9 mouse cellular contexts compared by ENCODE assay signal in the genomic region with DNA sequence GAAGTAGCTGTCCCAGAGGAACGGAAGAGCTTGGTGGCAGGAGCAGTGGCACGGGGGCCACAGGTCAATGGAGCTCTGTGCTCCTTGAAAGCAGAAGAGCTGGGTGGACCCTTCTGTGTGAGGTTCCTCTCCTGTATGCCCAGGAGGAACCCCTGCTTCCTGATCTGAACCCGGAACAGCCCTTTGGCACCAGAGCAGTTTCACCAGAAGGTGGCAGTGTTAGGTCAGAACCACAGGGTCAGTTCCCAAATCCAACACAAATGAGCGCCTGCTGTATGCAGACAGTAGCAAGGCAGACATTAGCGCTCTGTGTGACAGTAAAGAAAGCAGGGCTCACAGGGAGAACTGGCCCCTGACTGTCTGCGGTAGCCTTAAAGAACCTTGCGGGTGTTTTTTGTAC. TPM values are rescaled to one million over a fixed set of nuclear protein-coding genes. Genes with fewer than 3 reads are reported as not detected.
DNase-seq lines count a peak whose midpoint lies in the region; ATAC-seq and TF ChIP-seq lines count a peak whose summit lies in the region.
"Had no signal": no experiment of that assay in that cellular context is flagged by ENCODE, and none has a peak within 500 bp of the region (broad histone marks: within the 10 kb centered on the region; RNA-seq: fewer than 3 reads in every experiment).

No protein-coding gene starts in this region.

- WGBS in neural tube, embryonic 15.5 days = 56% methylated on average over 7 of the region's 7 CpGs
- WGBS in lung, adult 2 months = 53% methylated on average over 7 of the region's 7 CpGs

- TF ChIP-seq POLR2A in lung, adult 2 months (IDR thresholded peaks at IDR 0.05; ENCODE audit: borderline replicate concordance, extremely low read depth, low read depth, low read length) = no peak

- H3K4me3 ChIP-seq in neural tube, embryonic 15.5 days (replicated peaks) = no peak overlapping the region
- H3K4me3 ChIP-seq in lung, adult 2 months (replicated peaks; ENCODE audit: extremely low read depth, low read depth, low read length) = no peak overlapping the region
- H3K4me3 ChIP-seq: stomach, embryonic 15.5 days had no signal

- H3K4me1 ChIP-seq in neural tube, embryonic 15.5 days = peaks cover 4% of the 10 kb centered on the region
- H3K4me1 ChIP-seq in lung, adult 2 months (ENCODE audit: control insufficient read depth, insufficient read depth, low read length) = no peaks in the 10 kb centered on the region

- no peak overlapping the region for H3K4me2 ChIP-seq in neural tube, embryonic 15.5 days
- H3K4me2 ChIP-seq: stomach, embryonic 15.5 days had no signal

- no peak overlapping the region for H3K9ac ChIP-seq in neural tube, embryonic 15.5 days (replicated peaks)
- H3K9ac ChIP-seq: stomach, embryonic 15.5 days had no signal

- H3K27me3 ChIP-seq in neural tube, embryonic 15.5 days (replicated peaks) = no peaks in the 10 kb centered on the region; the same call in 1 of the 2 replicates
- H3K27me3 ChIP-seq: stomach, embryonic 15.5 days had no signal

- peak; percentile 83 for TF ChIP-seq CTCF in lung, adult 2 months (IDR thresholded peaks at IDR 0.05; ENCODE audit: insufficient read depth, low read length)

- H3K36me3 ChIP-seq in neural tube, embryonic 15.5 days = no peaks in the 10 kb centered on the region
- H3K36me3 ChIP-seq: stomach, embryonic 15.5 days had no signal

- H3K27ac ChIP-seq in neural tube, embryonic 15.5 days (replicated peaks) = no peak overlapping the region
- H3K27ac ChIP-seq: stomach, embryonic 15.5 days had no signal

- peak; percentile 38 for DNase-seq in neural tube, embryonic 10.5 days (ENCODE audit: extremely low spot score, low spot score)
- peak; percentile 79 for DNase-seq in ZHBTc4 (ENCODE audit: low read depth, low spot score)
- peak; percentile 83 to 86 for DNase-seq in cerebellum, postnatal 14 days
- peak; percentile 56 for DNase-seq in kidney, adult 9 months
- peak; percentile 65 for DNase-seq in lung, adult 2 months
- peak; percentile 51 for DNase-seq in right cerebral cortex, postnatal 4 days

- ATAC-seq in neural tube, embryonic 15.5 days (ENCODE audit: low FRiP score) = no peak

- no peaks in the 10 kb centered on the region for H3K9me3 ChIP-seq in neural tube, embryonic 15.5 days (replicated peaks)
- H3K9me3 ChIP-seq: stomach, embryonic 15.5 days had no signal

RNA-seq across cellular contexts. Expression of a gene that starts 29.3 kb away (rescaled TPM):
- polyA plus RNA-seq in neural tube, embryonic 15.5 days (2015; fragmentation: Nextera tagmentation; extraction: Ambion mirVana) = not detected in 2 replicates
- 0.62 TPM in 1 of 2 replicates, not detected in the other for polyA plus RNA-seq in lung, adult 2 months (2012; rRNA removed)
- polyA plus RNA-seq: heart, embryonic 16.5 days; stomach, embryonic 15.5 days had no signal

RNA-seq across cellular contexts. Expression of a gene that starts 50.5 kb away (rescaled TPM):
- polyA plus RNA-seq in neural tube, embryonic 15.5 days (2015; fragmentation: Nextera tagmentation; extraction: Ambion mirVana) = 0.36 and 0.65 TPM in 2 replicates
- polyA plus RNA-seq in lung, adult 2 months (2012; rRNA removed) = 24.4 and 25.3 TPM in 2 replicates

RNA-seq across cellular contexts. Expression of a gene that starts 54.6 kb away (rescaled TPM):
- polyA plus RNA-seq in neural tube, embryonic 15.5 days (2015; fragmentation: Nextera tagmentation; extraction: Ambion mirVana) = 7.2 and 7.8 TPM in 2 replicates
- 0.26 TPM in 2 replicates for polyA plus RNA-seq in lung, adult 2 months (2012; rRNA removed)

Comparison
In these comparisons a context has a peak if more than half of its experiments do, and no peak if none do; other contexts are left out.
1. RNA of a gene that starts 50.5 kb away (polyA plus RNA-seq): 24.4 to 25.3 TPM in lung, adult 2 months; 0.36 to 0.65 TPM in neural tube, embryonic 15.5 days; every median in the first group is over 10 times any median in the second.
2. Peak in every context shown above with its lines, with median percentiles within 50 percentile points of each other: DNase-seq.